Mouse (Mus musculus) CD8-positive naive resting alpha-beta T cell, adult 2 months (primary cell): ENCODE measurements at regions not wholly inside any gene's neighbourhood (a gene's known extent, or its start where the extent isn't known, plus 50 kb on each side); places are given as distances from the start of the nearest gene placed in this dataset.

Experiments
- DNase-seq, 2 experiments: peaks; one replicate each; pipeline ENCODE4 v3.0.0; 2022; ENCODE audit warnings: low read depth in 2 of 2, low spot score in 2 of 2

- no peak for DNase-seq
Observed at GRCm38 (mm10) chr9:117967080-117967479, 73.2 kb upstream of the Azi2 start.

GRCm38 (mm10) chr9:117966326-117966989 lies 73.8 kb upstream of the Azi2 start:
- DNase-seq: no peak

GRCm38 (mm10) chr9:117962088-117963030 lies 77.9 kb upstream of the Azi2 start:
- no peak for DNase-seq

- no peak for DNase-seq
Observed at GRCm38 (mm10) chr9:117959845-117960244, 80.5 kb upstream of the Azi2 start.

- no peak for DNase-seq
Observed at GRCm38 (mm10) chr9:117957195-117957594, 83.1 kb upstream of the Azi2 start.

GRCm38 (mm10) chr9:117956691-117957090 lies 83.6 kb upstream of the Azi2 start:
- no peak for DNase-seq

GRCm38 (mm10) chr9:117927466-117927847 lies 112.8 kb upstream of the Azi2 start:
- DNase-seq: no peak

- DNase-seq: peak in 1 of 2 experiments; percentile 57
Observed at GRCm38 (mm10) chr9:117926700-117927465, 113.4 kb upstream of the Azi2 start.

GRCm38 (mm10) chr9:117922992-117923391 lies 117.3 kb upstream of the Azi2 start:
- DNase-seq: no peak

- DNase-seq: no peak
Observed at GRCm38 (mm10) chr9:117907895-117908424, 132.3 kb upstream of the Azi2 start.

GRCm38 (mm10) chr9:117905045-117905747 lies 135.1 kb upstream of the Azi2 start:
- DNase-seq: no peak

GRCm38 (mm10) chr9:117904621-117905020 lies 135.7 kb upstream of the Azi2 start:
- no peak for DNase-seq

GRCm38 (mm10) chr9:117903025-117903424 lies 137.3 kb upstream of the Azi2 start:
- peak in 1 of 2 experiments; percentile 12 for DNase-seq

- peak; percentile 55 to 68 for DNase-seq
Observed at GRCm38 (mm10) chr9:117902239-117902939, 137.9 kb upstream of the Azi2 start.

GRCm38 (mm10) chr9:117900631-117901030 lies 139.7 kb upstream of the Azi2 start:
- DNase-seq: no peak

- no peak for DNase-seq
Observed at GRCm38 (mm10) chr9:117896517-117896916, 143.8 kb upstream of the Azi2 start.

- DNase-seq: peak; percentile 12 to 38
Observed at GRCm38 (mm10) chr9:117892601-117893000, 147.7 kb upstream of the Azi2 start.

GRCm38 (mm10) chr9:117873172-117873571 lies 167.1 kb upstream of the Azi2 start:
- no peak for DNase-seq

- no peak for DNase-seq
Observed at GRCm38 (mm10) chr9:117872387-117873081, 167.8 kb upstream of the Azi2 start.
